Mouse (Mus musculus) G1E (cell line): ENCODE measurements around the gene Slx4ip.

Experiments
- CTCF ChIP-seq: IDR thresholded peaks from 2 replicates; pipeline ENCODE4 v1.5.1; 2012; ENCODE audit warnings: low read depth, low read length, inconsistent platforms, mixed read lengths
- GATA1 ChIP-seq: IDR thresholded peaks from 2 replicates; pipeline ENCODE4 v1.6.1; 2012; ENCODE audit warnings: borderline replicate concordance, low read length, inconsistent platforms, mixed read lengths
- GATA2 ChIP-seq: IDR thresholded peaks from 2 replicates; pipeline ENCODE4 v1.6.1; 2012; ENCODE audit warnings: low read depth, low read length, inconsistent platforms, borderline replicate concordance
- POLR2AphosphoS5 ChIP-seq: IDR thresholded peaks from 2 replicates; pipeline ENCODE4 v1.6.1; 2012; ENCODE audit warnings: low read depth, low read length, inconsistent platforms; ENCODE audit not compliant: insufficient replicate concordance
- TAL1 ChIP-seq: conservative IDR thresholded peaks from 2 replicates; pipeline ENCODE4 v1.6.1; 2012; ENCODE audit warnings: low read depth, low read length, inconsistent platforms, mixed read lengths

- TF ChIP-seq CTCF: no peak
- TF ChIP-seq GATA1: no peak
- TF ChIP-seq TAL1: no peak
- no peak for TF ChIP-seq POLR2AphosphoS5
- TF ChIP-seq GATA2: no peak
Measured at GRCm38 (mm10) chr2:137063829-137064228, 172.8 kb downstream of the Slx4ip start.
